Mouse (Mus musculus) thymus, adult 2 months (tissue): ENCODE results near the gene Ptchd1.

Experiments used
- CTCF ChIP-seq: fragments of 200-500 bp; IDR thresholded peaks from 2 replicates; pipeline ENCODE4 v1.5.1; 2012; ENCODE audit warnings: mild to moderate bottlenecking, control low read depth, low read length, moderate library complexity, borderline replicate concordance; ENCODE audit not compliant: control insufficient read depth, poor library complexity, insufficient read depth; ENCODE audit errors: extremely low read depth
- POLR2A ChIP-seq: fragments of 200-500 bp; IDR thresholded peaks from 2 replicates; pipeline ENCODE4 v1.6.1; 2012; ENCODE audit warnings: mild to moderate bottlenecking, low read length, control low read depth, moderate library complexity; ENCODE audit not compliant: control insufficient read depth, poor library complexity, insufficient read depth; ENCODE audit errors: extremely low read depth

- no peak for TF ChIP-seq CTCF
- TF ChIP-seq POLR2A: no peak
These were observed 43.8 kb downstream of the Ptchd1 start for GRCm38 (mm10) chrX:155579791-155580190.
